Mouse (Mus musculus) splenic B cell, adult 2 months (primary cell): ENCODE measurements around the gene Sec22c.

Experiments used
- DNase-seq: peaks from one replicate; pipeline ENCODE4 v3.0.0-alpha.2; 2011; ENCODE audit warnings: low read depth, low spot score
- H3K27me3 ChIP-seq: 2 replicates; pipeline ENCODE4 v1.6.1; 2012; ENCODE audit warnings: mild to moderate bottlenecking, low read length, moderate library complexity, mixed read lengths; ENCODE audit not compliant: control insufficient read depth, poor library complexity, insufficient read depth, severe bottlenecking
- H3K36me3 ChIP-seq: 2 replicates; pipeline ENCODE4 v1.6.1; 2012; ENCODE audit warnings: mild to moderate bottlenecking, low read length, moderate library complexity, mixed read lengths; ENCODE audit not compliant: control insufficient read depth, poor library complexity, insufficient read depth, severe bottlenecking

The Sec22c gene

GRCm38 (mm10) chr9:121642401-121643181 is 62.7 kb downstream of the Sec22c start, which contains the start of gene Vipr1:
Gene Vipr1, plus strand, starts transcription at chr9:121642716.
- Histone ChIP-seq H3K27me3 (no peaks in the 10 kb centered on the region), H3K36me3 (no peaks in the 10 kb centered on the region)
- DNase-seq = peak; percentile 71

- peak; percentile 53 for DNase-seq
- Histone ChIP-seq H3K36me3 (no peaks in the 10 kb centered on the region), H3K27me3 (no peaks in the 10 kb centered on the region)
Measured at GRCm38 (mm10) chr9:121642001-121642400, 63.3 kb downstream of the Sec22c start, which contains the start of gene Lyzl4. Gene Lyzl4, minus strand, starts transcription at chr9:121642096.

DNA sequence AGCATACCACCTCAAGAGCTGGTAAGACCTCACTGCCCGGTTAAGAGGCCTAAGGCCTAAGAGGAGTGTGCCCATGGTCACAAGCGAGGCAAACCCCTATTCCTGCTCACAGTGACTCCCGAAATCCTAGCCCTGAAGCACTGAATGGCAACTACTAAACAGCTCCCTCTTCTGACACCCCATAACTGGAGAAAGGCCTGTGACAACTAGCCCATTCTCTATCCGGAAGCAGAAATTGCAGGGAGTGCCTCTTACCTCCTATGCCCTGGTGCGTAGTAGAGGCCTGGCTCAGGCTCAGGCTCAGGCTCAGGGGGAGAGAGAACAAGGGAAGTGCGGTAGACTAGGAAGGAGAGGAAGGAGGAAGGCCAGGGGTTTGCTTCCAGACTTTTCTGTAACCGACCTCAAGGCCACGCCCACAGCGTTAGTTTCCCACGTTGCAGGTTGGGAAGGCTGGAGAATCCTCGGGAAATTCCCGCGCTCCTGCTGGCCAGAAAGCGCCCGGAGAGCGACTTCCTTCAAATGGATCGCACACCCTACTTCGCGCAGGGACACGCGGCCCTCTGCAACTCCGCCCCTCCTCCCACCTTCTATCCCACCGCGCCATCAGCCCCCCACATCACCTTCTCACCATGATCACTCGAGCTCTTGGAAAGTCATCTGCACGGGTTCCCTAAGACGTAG is 63.9 kb downstream of the Sec22c start:
- DNase-seq = peak; percentile 4
- Histone ChIP-seq H3K36me3 (no peaks in the 10 kb centered on the region), H3K27me3 (no peaks in the 10 kb centered on the region)

DNA sequence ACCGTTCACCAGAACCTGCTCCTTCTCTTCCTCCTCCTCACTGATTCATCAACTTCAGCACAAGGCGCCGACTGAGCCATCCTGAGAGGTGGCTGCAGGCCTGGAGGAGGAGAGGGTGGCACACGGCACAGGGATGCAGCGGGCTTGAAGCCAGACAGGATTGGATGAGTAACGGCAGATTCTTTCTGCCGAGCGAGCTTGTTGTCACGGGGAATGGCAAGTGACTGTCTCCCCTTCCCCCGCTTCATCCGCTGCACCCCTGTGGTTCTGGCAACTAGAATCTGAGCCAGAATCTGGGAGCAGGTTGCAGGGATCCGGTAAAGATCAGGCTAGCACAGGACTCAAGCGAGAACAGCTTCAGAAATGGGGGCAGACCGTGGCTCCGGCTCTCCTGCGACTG is 65.5 kb downstream of the Sec22c start:
- Histone ChIP-seq H3K27me3 (no peaks in the 10 kb centered on the region), H3K36me3 (no peaks in the 10 kb centered on the region)
- no peak for DNase-seq

- Histone ChIP-seq H3K36me3 (no peaks in the 10 kb centered on the region), H3K27me3 (no peaks in the 10 kb centered on the region)
- DNase-seq = no peak
Measured at GRCm38 (mm10) chr9:121635835-121636576, 69.3 kb downstream of the Sec22c start.

GRCm38 (mm10) chr9:121633306-121633705 is 72.0 kb downstream of the Sec22c start:
- DNase-seq = no peak
- Histone ChIP-seq H3K36me3 (no peaks in the 10 kb centered on the region), H3K27me3 (no peaks in the 10 kb centered on the region)

DNA sequence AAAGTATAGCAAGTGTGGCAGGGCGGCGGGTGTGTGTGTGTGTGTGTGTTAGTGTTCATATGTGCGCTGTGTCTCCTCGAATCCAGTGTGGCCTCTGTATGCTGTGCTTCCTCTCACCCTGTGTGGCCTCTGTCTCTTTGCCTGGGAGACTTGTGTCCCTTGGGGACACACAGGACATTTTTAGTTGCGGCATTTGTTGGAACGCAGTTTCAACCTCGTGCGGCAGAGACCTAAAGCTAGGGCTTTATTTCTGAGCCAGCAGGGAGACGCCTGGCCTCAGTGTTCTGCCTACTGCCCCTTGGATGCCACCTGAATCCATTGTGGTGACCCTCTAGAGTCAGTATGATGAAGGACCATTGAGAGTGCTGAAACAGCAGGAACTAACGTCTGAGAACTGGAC is 72.4 kb downstream of the Sec22c start:
- DNase-seq = no peak
- H3K36me3 ChIP-seq = no peaks in the 10 kb centered on the region
- H3K27me3 ChIP-seq = no peaks in the 10 kb centered on the region

DNA sequence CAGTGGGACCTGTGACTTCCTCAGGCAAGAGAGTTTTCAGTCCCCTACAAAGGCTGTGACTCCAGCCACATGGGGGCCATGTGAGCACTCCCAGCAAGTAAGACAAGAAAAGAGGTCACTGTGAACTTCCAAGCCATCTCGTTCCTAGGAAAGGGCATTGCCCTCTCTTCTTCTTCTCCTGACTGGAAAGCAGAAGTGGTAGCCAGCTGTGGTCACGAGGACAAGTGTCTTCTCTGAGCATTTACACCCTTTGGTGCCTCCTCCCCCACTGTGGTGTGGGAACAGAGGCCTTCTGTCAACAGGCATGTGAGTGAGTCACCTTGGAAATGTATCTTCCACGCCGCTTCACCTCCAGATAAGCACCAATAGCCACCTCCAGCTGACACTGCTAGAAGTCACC is 73.3 kb downstream of the Sec22c start:
- H3K27me3 ChIP-seq = no peaks in the 10 kb centered on the region
- H3K36me3 ChIP-seq = no peaks in the 10 kb centered on the region
- no peak for DNase-seq

- Histone ChIP-seq H3K36me3 (no peaks in the 10 kb centered on the region), H3K27me3 (no peaks in the 10 kb centered on the region)
- DNase-seq = no peak
Measured at GRCm38 (mm10) chr9:121630627-121631026, 74.7 kb downstream of the Sec22c start.
